Mouse (Mus musculus) limb, embryonic 11.5 days (tissue): ENCODE results near the gene Podxl2. TPM values are rescaled to one million over a fixed set of nuclear protein-coding genes. Genes with fewer than 3 reads are reported as not detected.

Source experiments
- ATAC-seq: fragments of 200-750 bp; cut with Nextera tagmentation; 2 replicates; pipeline ENCODE4 v1.8.0; 2017; ENCODE audit warnings: low read depth; ENCODE audit not compliant: insufficient number of reproducible peaks, low FRiP score, low TSS enrichment
- DNase-seq: peaks from one replicate; pipeline ENCODE4 v3.0.0-alpha.2; 2015; ENCODE audit warnings: low spot score
- H3K27ac ChIP-seq: fragments of 300-500 bp; sonication (generic); replicated peaks from 2 replicates; pipeline ENCODE4 v1.5.1; 2014; ENCODE audit warnings: low read depth, mild to moderate bottlenecking, low read length
- H3K27me3 ChIP-seq: fragments of 300-500 bp; sonication (generic); 2 replicates; pipeline ENCODE4 v1.6.1; 2014; ENCODE audit warnings: mild to moderate bottlenecking, low read length, mixed read lengths; ENCODE audit not compliant: control insufficient read depth, insufficient read depth
- H3K36me3 ChIP-seq: fragments of 300-500 bp; sonication (generic); 2 replicates; pipeline ENCODE4 v1.6.1; 2014; ENCODE audit warnings: mild to moderate bottlenecking, low read length, moderate library complexity, mixed read lengths; ENCODE audit not compliant: control insufficient read depth, insufficient read depth
- H3K4me1 ChIP-seq: fragments of 300-500 bp; sonication (generic); 2 replicates; pipeline ENCODE4 v1.6.1; 2014; ENCODE audit warnings: low read length, mixed read lengths; ENCODE audit not compliant: control insufficient read depth, insufficient read depth
- H3K4me2 ChIP-seq: fragments of 300-500 bp; sonication (generic); 2 replicates; pipeline ENCODE4 v1.6.1; 2014; ENCODE audit warnings: low read depth, mild to moderate bottlenecking, moderate library complexity; ENCODE audit not compliant: severe bottlenecking
- H3K4me3 ChIP-seq: fragments of 300-500 bp; sonication (generic); 2 replicates; pipeline ENCODE4 v1.5.1; 2014; ENCODE audit warnings: low read depth, low read length
- H3K9ac ChIP-seq: fragments of 300-500 bp; sonication (generic); 2 replicates; pipeline ENCODE4 v1.6.1; 2014; ENCODE audit warnings: mild to moderate bottlenecking, low read length
- H3K9me3 ChIP-seq: fragments of 300-500 bp; sonication (generic); 2 replicates; pipeline ENCODE4 v1.6.1; 2016; ENCODE audit warnings: low read length; ENCODE audit not compliant: control insufficient read depth
- WGBS: fragments of 180-500 bp; shearing (Covaris S2); extraction: QIAGEN DNeasy Blood & Tissue Kit; methylation state at CpG from one replicate; pipeline ENCODE4 v1.1.7; 2014; 5-methylcytosine and 5-hydroxymethylcytosine counted together
- polyA plus RNA-seq: library from polyadenylated mRNA; unstranded; fragments of >200 nt; fragmentation: Nextera tagmentation; extraction: Ambion mirVana; gene quantifications from 2 replicates; pipeline ENCODE4 v1.2.1, GENCODE M21; 2014

The Podxl2 gene
- polyA plus RNA-seq, 1 experiment from 2014 or later: 50.2 TPM

- H3K27ac ChIP-seq: no peak overlapping the region
- WGBS: 94% methylated on average over 7 of the region's 7 CpGs
- H3K27me3 ChIP-seq: peaks cover 4% of the 10 kb centered on the region; the same call in 1 of the 2 replicates
- DNase-seq: no peak
- ATAC-seq: no peak
- no peaks in the 10 kb centered on the region for H3K36me3 ChIP-seq
- no peak overlapping the region for H3K4me3 ChIP-seq
- no peaks in the 10 kb centered on the region for H3K9me3 ChIP-seq
- no peak overlapping the region for H3K9ac ChIP-seq
- 0 out of 2 replicates have a peak, but pooled peaks cover 2% of the 10 kb centered on the region for H3K4me1 ChIP-seq
- H3K4me2 ChIP-seq: no peak overlapping the region
Measured at GRCm38 (mm10) chr6:88869459-88869858, 5.4 kb downstream of the Podxl2 start.

GRCm38 (mm10) chr6:88865704-88866103 lies 9.1 kb downstream of the Podxl2 start:
- H3K9ac ChIP-seq: no peak overlapping the region
- H3K27ac ChIP-seq: no peak overlapping the region
- H3K9me3 ChIP-seq: no peaks in the 10 kb centered on the region
- H3K4me3 ChIP-seq: no peak overlapping the region
- no peaks in the 10 kb centered on the region for H3K27me3 ChIP-seq
- ATAC-seq (no peak), DNase-seq (no peak)
- no peak overlapping the region for H3K4me2 ChIP-seq
- 83% methylated on average over 7 of the region's 7 CpGs for WGBS
- no peaks in the 10 kb centered on the region; the same call in 1 of the 2 replicates for H3K36me3 ChIP-seq
- H3K4me1 ChIP-seq: no peaks in the 10 kb centered on the region

- Histone ChIP-seq H3K27me3 (no peaks in the 10 kb centered on the region), H3K9ac (no peak overlapping the region), H3K27ac (no peak overlapping the region), H3K9me3 (no peaks in the 10 kb centered on the region), H3K4me1 (no peaks in the 10 kb centered on the region), H3K4me2 (no peak overlapping the region), H3K4me3 (no peak overlapping the region), H3K36me3 (no peaks in the 10 kb centered on the region; the same call in 1 of the 2 replicates)
- WGBS: 19% methylated on average over 2 of the region's 2 CpGs
- DNase-seq (no peak), ATAC-seq (no peak)
Measured at GRCm38 (mm10) chr6:88860914-88861313, 13.9 kb downstream of the Podxl2 start.

GRCm38 (mm10) chr6:88858341-88858740 lies 16.5 kb downstream of the Podxl2 start:
- Histone ChIP-seq H3K36me3 (no peaks in the 10 kb centered on the region; the same call in 1 of the 2 replicates), H3K27ac (no peak overlapping the region), H3K9ac (no peak overlapping the region), H3K4me1 (no peaks in the 10 kb centered on the region), H3K4me3 (no peak overlapping the region), H3K27me3 (no peaks in the 10 kb centered on the region), H3K9me3 (no peaks in the 10 kb centered on the region), H3K4me2 (no peak overlapping the region)
- 63% methylated on average over 7 of the region's 7 CpGs for WGBS
- DNase-seq: no peak
- no peak for ATAC-seq

- DNase-seq (no peak), ATAC-seq (no peak)
- Histone ChIP-seq H3K36me3 (no peaks in the 10 kb centered on the region; the same call in 1 of the 2 replicates), H3K27ac (no peak overlapping the region), H3K9me3 (no peaks in the 10 kb centered on the region), H3K27me3 (no peaks in the 10 kb centered on the region), H3K4me3 (no peak overlapping the region), H3K9ac (no peak overlapping the region), H3K4me1 (no peaks in the 10 kb centered on the region), H3K4me2 (no peak overlapping the region)
- 82% methylated on average over 6 of the region's 6 CpGs for WGBS
Measured at GRCm38 (mm10) chr6:88857830-88858229, 17.0 kb downstream of the Podxl2 start.

GRCm38 (mm10) chr6:88857249-88857648 lies 17.6 kb downstream of the Podxl2 start:
- Histone ChIP-seq H3K4me2 (no peak overlapping the region), H3K4me1 (no peaks in the 10 kb centered on the region), H3K9ac (no peak overlapping the region), H3K27me3 (no peaks in the 10 kb centered on the region), H3K36me3 (no peaks in the 10 kb centered on the region; the same call in 1 of the 2 replicates), H3K4me3 (no peak overlapping the region), H3K27ac (no peak overlapping the region), H3K9me3 (no peaks in the 10 kb centered on the region)
- ATAC-seq: no peak
- no peak for DNase-seq
- WGBS: 50% methylated on average over 9 of the region's 9 CpGs

GRCm38 (mm10) chr6:88855636-88856035 lies 19.2 kb downstream of the Podxl2 start:
- WGBS: 20% methylated on average over 5 of the region's 5 CpGs
- DNase-seq (peak; percentile 74), ATAC-seq (peak; percentile 52; the same call in 1 of the 2 replicates)
- Histone ChIP-seq H3K4me1 (no peaks in the 10 kb centered on the region), H3K36me3 (no peaks in the 10 kb centered on the region), H3K27ac (no peak overlapping the region), H3K27me3 (no peaks in the 10 kb centered on the region), H3K4me3 (no peak overlapping the region), H3K9ac (no peak overlapping the region), H3K4me2 (no peak overlapping the region), H3K9me3 (no peaks in the 10 kb centered on the region)

GRCm38 (mm10) chr6:88854509-88854908 lies 20.3 kb downstream of the Podxl2 start:
- Histone ChIP-seq H3K27me3 (no peaks in the 10 kb centered on the region), H3K9ac (no peak overlapping the region), H3K36me3 (no peaks in the 10 kb centered on the region), H3K9me3 (no peaks in the 10 kb centered on the region), H3K4me1 (no peaks in the 10 kb centered on the region), H3K4me3 (no peak overlapping the region), H3K27ac (no peak overlapping the region), H3K4me2 (no peak overlapping the region)
- no peak for ATAC-seq
- WGBS: 80% methylated on average over 5 of the region's 5 CpGs
- no peak for DNase-seq

- no peak overlapping the region for H3K4me2 ChIP-seq
- WGBS: 95% methylated on average over 7 of the region's 7 CpGs
- H3K36me3 ChIP-seq: no peaks in the 10 kb centered on the region
- no peak overlapping the region for H3K9ac ChIP-seq
- H3K27me3 ChIP-seq: no peaks in the 10 kb centered on the region
- DNase-seq: no peak
- no peak overlapping the region for H3K4me3 ChIP-seq
- ATAC-seq: no peak
- H3K4me1 ChIP-seq: no peaks in the 10 kb centered on the region
- no peaks in the 10 kb centered on the region for H3K9me3 ChIP-seq
- H3K27ac ChIP-seq: no peak overlapping the region
Measured at GRCm38 (mm10) chr6:88850034-88850433, 24.8 kb downstream of the Podxl2 start.
